Mouse (Mus musculus): ENCODE measurements at regions not wholly inside any gene's neighbourhood (a gene's known extent, or its start where the extent isn't known, plus 50 kb on each side); places are given as distances from the start of the nearest gene placed in this dataset.

DNA sequence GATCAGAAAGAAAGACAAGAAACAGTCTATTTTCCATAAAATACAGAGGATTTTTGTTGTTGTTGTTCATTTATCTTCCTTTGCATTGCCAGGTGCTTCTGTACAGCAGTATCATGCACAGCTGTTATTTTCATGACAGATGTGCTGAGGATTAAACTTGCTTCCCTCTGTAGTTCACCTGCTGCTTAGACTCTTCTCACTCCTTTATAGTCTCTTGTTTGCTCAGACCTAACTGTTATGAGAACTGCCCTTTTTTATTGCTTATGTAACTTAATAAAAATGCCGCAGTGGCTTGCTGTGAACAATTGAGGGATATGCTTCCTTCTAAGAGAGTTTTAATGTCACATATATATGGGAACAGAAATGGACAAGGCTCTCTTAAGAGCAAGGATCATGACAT, 467.1 kb downstream of the Adcyap1 start:
- WGBS: 92% methylated on average over 1 of the region's 1 CpGs
- no peak overlapping the region for H3K9ac ChIP-seq
- no peak for DNase-seq
- H3K4me1 ChIP-seq (ENCODE audit: insufficient read depth): no peaks in the 10 kb centered on the region
- no peak for ATAC-seq
- H3K4me3 ChIP-seq (ENCODE audit: low read depth, low read length): no peak overlapping the region
- no peak overlapping the region for H3K27ac ChIP-seq (ENCODE audit: low read depth, low read length)
- no peaks in the 10 kb centered on the region for H3K9me3 ChIP-seq (ENCODE audit: low read length)
- H3K27me3 ChIP-seq (ENCODE audit: insufficient read depth, low read length): no peaks in the 10 kb centered on the region
- no peak overlapping the region for H3K4me2 ChIP-seq (ENCODE audit: low read depth)
- no peaks in the 10 kb centered on the region for H3K36me3 ChIP-seq (ENCODE audit: insufficient read depth)
- no peak for TF ChIP-seq CTCF (IDR thresholded peaks at IDR 0.05; ENCODE audit: low read depth)

DNA sequence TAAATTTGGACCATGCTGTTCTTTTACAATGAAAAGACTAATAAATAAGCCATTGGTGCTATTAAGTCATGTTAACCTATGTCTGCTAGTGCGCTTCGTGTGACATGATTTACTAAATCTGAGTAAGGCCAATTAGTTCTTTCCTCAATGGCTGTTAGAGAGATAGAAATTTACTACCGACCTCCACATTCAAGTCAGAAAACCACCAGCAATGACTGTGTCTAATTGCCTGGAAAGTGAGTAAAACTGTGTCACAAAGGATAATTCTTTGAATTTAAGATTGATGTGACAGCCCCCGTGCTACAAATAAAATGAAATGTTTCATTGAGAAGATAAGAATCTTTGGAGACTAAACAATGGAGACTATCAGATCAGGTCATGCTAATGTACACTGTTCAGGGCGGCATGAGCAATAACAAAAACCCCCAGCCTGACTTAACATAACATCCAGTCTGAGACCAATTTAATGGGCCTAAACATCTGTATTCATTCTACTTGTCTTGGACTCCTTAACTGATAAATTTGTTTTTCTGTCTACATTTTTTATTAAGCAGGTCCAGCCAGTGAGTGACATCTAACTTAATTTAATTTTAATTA, 477.6 kb downstream of the Adcyap1 start:
- Histone ChIP-seq H3K4me2 (ENCODE audit: low read depth) (no peak overlapping the region), H3K4me1 (ENCODE audit: insufficient read depth) (no peaks in the 10 kb centered on the region), H3K9me3 (ENCODE audit: low read length) (no peaks in the 10 kb centered on the region), H3K4me3 (ENCODE audit: low read depth, low read length) (no peak overlapping the region), H3K27me3 (ENCODE audit: insufficient read depth, low read length) (no peaks in the 10 kb centered on the region), H3K9ac (no peak overlapping the region), H3K27ac (ENCODE audit: low read depth, low read length) (no peak overlapping the region), H3K36me3 (ENCODE audit: insufficient read depth) (no peaks in the 10 kb centered on the region)
- TF ChIP-seq CTCF (IDR thresholded peaks at IDR 0.05; ENCODE audit: low read depth): no peak
- WGBS: 39% methylated on average over 5 of the region's 5 CpGs
- no peak for ATAC-seq
- no peak for DNase-seq

DNA sequence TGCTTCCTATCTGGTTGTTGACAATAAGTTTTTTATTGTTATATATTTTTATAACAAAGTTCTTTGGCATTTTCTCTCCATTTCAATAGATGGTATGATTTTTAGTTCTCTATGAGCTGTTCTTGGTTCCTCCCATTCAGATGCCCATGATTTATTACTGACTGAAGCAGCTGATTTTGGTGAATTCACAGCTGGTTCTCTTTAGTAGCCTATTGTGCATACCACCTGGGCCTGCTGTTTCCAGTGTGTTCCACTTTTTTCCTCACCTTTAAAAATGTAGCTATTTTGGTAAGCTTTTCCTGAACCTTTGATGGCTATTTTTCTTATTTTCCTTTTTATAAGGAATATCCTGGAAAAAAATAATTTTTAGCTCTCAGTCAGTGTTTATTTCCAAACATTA, 501.9 kb downstream of the Adcyap1 start:
- Histone ChIP-seq H3K36me3 (ENCODE audit: insufficient read depth) (no peaks in the 10 kb centered on the region), H3K4me1 (ENCODE audit: insufficient read depth) (no peaks in the 10 kb centered on the region), H3K27ac (ENCODE audit: low read depth, low read length) (no peak overlapping the region), H3K4me2 (ENCODE audit: low read depth) (no peak overlapping the region), H3K27me3 (ENCODE audit: insufficient read depth, low read length) (no peaks in the 10 kb centered on the region), H3K9ac (no peak overlapping the region), H3K9me3 (ENCODE audit: low read length) (no peaks in the 10 kb centered on the region), H3K4me3 (ENCODE audit: low read depth, low read length) (no peak overlapping the region)
- TF ChIP-seq CTCF (IDR thresholded peaks at IDR 0.05; ENCODE audit: low read depth): no peak
- DNase-seq: no peak
- ATAC-seq: no peak

DNA sequence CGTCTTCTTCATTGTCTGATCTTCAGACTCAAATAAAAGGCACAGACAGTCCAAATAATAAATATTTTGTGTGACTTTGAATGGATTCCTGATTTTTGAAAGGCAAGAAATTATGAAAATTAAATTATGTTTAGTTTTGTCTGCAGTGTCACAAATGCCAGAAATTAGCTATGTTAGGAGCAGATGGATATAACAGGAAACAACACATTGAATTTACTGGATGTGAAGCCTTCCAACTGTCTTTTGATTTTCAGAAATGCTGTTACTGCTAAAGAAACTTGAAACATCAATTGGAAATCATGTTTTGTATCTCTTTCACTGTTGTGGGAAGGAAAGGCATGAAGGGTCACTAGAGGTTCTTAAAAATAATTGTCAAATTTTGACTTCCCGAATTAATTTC, 518.8 kb downstream of the Adcyap1 start:
- ATAC-seq (peak; percentile 61), DNase-seq (peak; percentile 47)
- H3K27ac ChIP-seq (ENCODE audit: low read depth, low read length): no peak overlapping the region
- H3K9ac ChIP-seq: no peak overlapping the region
- H3K27me3 ChIP-seq (ENCODE audit: insufficient read depth, low read length): no peaks in the 10 kb centered on the region
- no peaks in the 10 kb centered on the region for H3K36me3 ChIP-seq (ENCODE audit: insufficient read depth)
- H3K9me3 ChIP-seq (ENCODE audit: low read length): no peaks in the 10 kb centered on the region
- H3K4me2 ChIP-seq (ENCODE audit: low read depth): no peak overlapping the region
- TF ChIP-seq CTCF (IDR thresholded peaks at IDR 0.05; ENCODE audit: low read depth): no peak
- H3K4me1 ChIP-seq (ENCODE audit: insufficient read depth): no peaks in the 10 kb centered on the region
- H3K4me3 ChIP-seq (ENCODE audit: low read depth, low read length): no peak overlapping the region
- 78% methylated on average over 2 of the region's 2 CpGs for WGBS

DNA sequence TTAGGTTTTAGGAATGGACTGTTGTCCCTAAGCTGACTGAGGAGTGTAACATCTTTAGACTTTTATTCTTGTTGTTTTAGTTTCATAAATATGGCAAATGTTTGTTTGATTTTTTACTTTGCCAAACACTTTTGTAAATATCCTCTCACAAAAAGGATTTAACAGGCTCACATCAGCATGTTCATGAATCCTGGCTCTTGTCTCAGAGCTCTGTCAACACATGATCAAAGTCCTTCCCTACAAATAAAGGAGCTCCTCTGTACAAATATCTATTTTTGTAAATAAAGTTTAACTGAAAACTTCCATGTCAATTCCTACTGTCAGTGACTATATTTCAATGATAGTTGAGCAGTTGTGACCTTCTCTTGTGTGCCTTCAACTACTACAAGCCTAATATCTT, 542.5 kb downstream of the Adcyap1 start:
- no peak for ATAC-seq
- Histone ChIP-seq H3K27ac (ENCODE audit: low read depth, low read length) (no peak overlapping the region), H3K9me3 (ENCODE audit: low read length) (no peaks in the 10 kb centered on the region), H3K36me3 (ENCODE audit: insufficient read depth) (no peaks in the 10 kb centered on the region), H3K4me1 (ENCODE audit: insufficient read depth) (no peaks in the 10 kb centered on the region), H3K9ac (no peak overlapping the region), H3K4me2 (ENCODE audit: low read depth) (no peak overlapping the region), H3K27me3 (ENCODE audit: insufficient read depth, low read length) (no peaks in the 10 kb centered on the region), H3K4me3 (ENCODE audit: low read depth, low read length) (no peak overlapping the region)
- DNase-seq: no peak
- TF ChIP-seq CTCF (IDR thresholded peaks at IDR 0.05; ENCODE audit: low read depth): no peak

DNA sequence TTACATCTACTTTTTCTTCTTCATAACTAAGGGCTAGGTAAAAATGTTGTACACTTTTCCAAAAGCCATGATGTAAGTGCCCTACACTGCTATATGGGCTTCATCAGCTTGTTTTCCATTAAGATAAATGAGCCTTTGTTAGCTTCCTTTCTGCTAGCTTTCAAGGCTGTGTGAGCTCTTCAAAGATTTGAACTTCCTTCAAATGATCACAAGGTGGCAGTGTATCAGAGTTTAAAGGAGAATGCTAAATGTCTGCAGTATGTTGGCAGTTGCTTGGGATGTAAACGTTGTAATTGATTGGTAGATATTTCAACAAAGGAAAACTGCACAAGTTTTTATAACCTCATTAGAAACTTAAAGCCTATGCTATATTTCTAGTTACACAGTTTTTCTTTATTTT, 563.5 kb downstream of the Adcyap1 start:
- Histone ChIP-seq H3K27me3 (ENCODE audit: insufficient read depth, low read length) (no peaks in the 10 kb centered on the region), H3K36me3 (ENCODE audit: insufficient read depth) (no peaks in the 10 kb centered on the region), H3K27ac (ENCODE audit: low read depth, low read length) (no peak overlapping the region), H3K9ac (no peak overlapping the region), H3K4me3 (ENCODE audit: low read depth, low read length) (no peak overlapping the region), H3K9me3 (ENCODE audit: low read length) (no peaks in the 10 kb centered on the region), H3K4me2 (ENCODE audit: low read depth) (no peak overlapping the region), H3K4me1 (ENCODE audit: insufficient read depth) (no peaks in the 10 kb centered on the region)
- DNase-seq (peak; percentile 55), ATAC-seq (peak; percentile 73)
- WGBS: 4% methylated on average over 1 of the region's 1 CpGs
- peak; percentile 66 for TF ChIP-seq CTCF (IDR thresholded peaks at IDR 0.05; ENCODE audit: low read depth)
